Mouse (Mus musculus) megakaryocyte, embryonic 14.5 days (primary cell): Measurements from ENCODE around the gene Mgat5b.

Experiments used
- FLI1 ChIP-seq: IDR thresholded peaks from 2 replicates; pipeline ENCODE4 v1.6.1; 2012; ENCODE audit warnings: low read length, inconsistent platforms, mixed read lengths
- GATA1 ChIP-seq: IDR thresholded peaks from 3 replicates; pipeline ENCODE4 v1.6.1; 2012; ENCODE audit warnings: mixed read lengths, low read length, inconsistent platforms, borderline replicate concordance

DNA sequence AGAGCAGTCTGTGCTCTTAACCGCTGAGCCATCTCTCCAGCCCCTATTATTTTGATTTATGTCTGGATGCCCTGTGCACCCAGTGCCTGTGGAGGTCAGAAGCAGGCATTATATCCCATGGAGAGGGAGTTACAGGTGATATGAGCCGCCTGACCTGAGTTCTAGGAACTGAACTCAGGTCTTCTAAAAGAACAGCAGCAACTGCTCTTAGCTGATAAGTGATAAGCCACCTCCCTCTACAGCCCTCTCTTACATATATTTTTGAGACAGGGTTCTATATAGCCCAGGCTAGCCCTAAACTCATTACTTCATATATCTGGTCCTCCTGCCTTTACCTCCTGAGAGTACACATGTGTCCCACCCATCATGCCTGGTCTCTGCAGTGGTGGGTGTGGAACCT lies 102.4 kb downstream of the Mgat5b start:
- TF ChIP-seq GATA1 = no peak
- no peak for TF ChIP-seq FLI1
